Comparison of ENCODE assay signal across 9 mouse cellular contexts in the genomic region with DNA sequence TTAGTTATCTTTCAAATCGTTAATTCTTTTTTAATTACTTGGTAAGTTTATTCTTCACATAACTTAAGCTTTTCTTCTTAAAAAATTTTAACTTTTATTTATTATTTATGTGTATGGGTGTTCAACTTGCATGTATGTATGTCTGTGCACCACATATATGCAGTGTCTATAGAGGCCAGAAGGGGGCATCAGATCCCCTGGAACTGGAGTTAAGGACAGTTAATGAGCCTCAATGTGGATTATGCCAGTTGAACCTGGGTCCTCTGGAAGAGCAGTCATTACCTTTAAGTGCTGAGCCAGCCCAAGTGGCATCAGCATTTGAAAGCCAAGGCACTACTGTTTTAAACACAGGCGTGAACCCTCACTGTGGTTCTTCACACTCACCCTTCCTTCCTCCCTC.
DNase-seq lines count a peak whose midpoint lies in the region; ATAC-seq lines count a peak whose summit lies in the region.
"Had no signal": no experiment of that assay in that cellular context is flagged by ENCODE, and none has a peak within 500 bp of the region (broad histone marks: within the 10 kb centered on the region; RNA-seq: fewer than 3 reads in every experiment).

No protein-coding gene starts in this region.

- 9% methylated on average over 2 of the region's 2 CpGs for WGBS in hindbrain, embryonic 11.5 days
- WGBS in neural tube, embryonic 13.5 days = 4% methylated on average over 2 of the region's 2 CpGs

- no peak overlapping the region for H3K27ac ChIP-seq in hindbrain, embryonic 11.5 days (ENCODE audit: low read depth, low read length)
- H3K27ac ChIP-seq in neural tube, embryonic 13.5 days (replicated peaks) = no peak overlapping the region
- H3K27ac ChIP-seq: heart, embryonic 13.5 days had no signal

- H3K4me1 ChIP-seq in hindbrain, embryonic 11.5 days (replicated peaks; ENCODE audit: control insufficient read depth, insufficient read depth, low read length) = no peaks in the 10 kb centered on the region
- no peaks in the 10 kb centered on the region for H3K4me1 ChIP-seq in neural tube, embryonic 13.5 days (replicated peaks)
- H3K4me1 ChIP-seq: heart, embryonic 13.5 days had no signal

- H3K27me3 ChIP-seq in hindbrain, embryonic 11.5 days (ENCODE audit: control insufficient read depth, insufficient read depth, low read length) = no peaks in the 10 kb centered on the region
- H3K27me3 ChIP-seq in neural tube, embryonic 13.5 days = no peaks in the 10 kb centered on the region
- H3K27me3 ChIP-seq: heart, embryonic 13.5 days had no signal

- no peaks in the 10 kb centered on the region for H3K9me3 ChIP-seq in hindbrain, embryonic 11.5 days (ENCODE audit: control insufficient read depth, low read length)
- H3K9me3 ChIP-seq in neural tube, embryonic 13.5 days = no peaks in the 10 kb centered on the region
- H3K9me3 ChIP-seq: heart, embryonic 13.5 days had no signal

- peak; percentile 84 for ATAC-seq in hindbrain, embryonic 11.5 days (ENCODE audit: low FRiP score)
- peak; percentile 32; the same call in 1 of the 2 replicates for ATAC-seq in neural tube, embryonic 13.5 days (ENCODE audit: low read depth)

- H3K9ac ChIP-seq in hindbrain, embryonic 11.5 days (ENCODE audit: low read depth, low read length) = no peak overlapping the region
- no peak overlapping the region for H3K9ac ChIP-seq in neural tube, embryonic 13.5 days
- H3K9ac ChIP-seq: heart, embryonic 13.5 days had no signal

- no peak overlapping the region for H3K4me2 ChIP-seq in hindbrain, embryonic 11.5 days (replicated peaks; ENCODE audit: low read depth, low read length)
- no peak overlapping the region for H3K4me2 ChIP-seq in neural tube, embryonic 13.5 days
- H3K4me2 ChIP-seq: heart, embryonic 13.5 days had no signal

- H3K36me3 ChIP-seq in hindbrain, embryonic 11.5 days (ENCODE audit: control insufficient read depth, insufficient read depth, low read length) = no peaks in the 10 kb centered on the region
- no peaks in the 10 kb centered on the region for H3K36me3 ChIP-seq in neural tube, embryonic 13.5 days
- H3K36me3 ChIP-seq: heart, embryonic 13.5 days had no signal

- peak; percentile 9 to 62 for DNase-seq in adrenal gland, adult (ENCODE audit: inconsistent age in 2 of 2, low spot score in 1 of 2)
- no peak for DNase-seq in adrenal gland, postnatal 4 days (ENCODE audit: low spot score in 2 of 2)
- DNase-seq in 416B (ENCODE audit: low read depth) = peak; percentile 46
- peak; percentile 71 to 81 for DNase-seq in cerebellum, postnatal 14 days
- DNase-seq in hindbrain, embryonic 11.5 days (ENCODE audit: low spot score) = peak; percentile 67
- peak; percentile 35 to 59 for DNase-seq in layer of hippocampus, postnatal 10 days (ENCODE audit: low spot score in 2 of 2)
- no peak for DNase-seq in urinary bladder, postnatal 10 days (ENCODE audit: low spot score)

- no peak overlapping the region for H3K4me3 ChIP-seq in hindbrain, embryonic 11.5 days (ENCODE audit: low read depth, low read length)
- no peak overlapping the region for H3K4me3 ChIP-seq in neural tube, embryonic 13.5 days
- H3K4me3 ChIP-seq: heart, embryonic 13.5 days had no signal

Comparison
In these comparisons a context has a peak if more than half of its experiments do, and no peak if none do; other contexts are left out.
1. DNase-seq: peak in adrenal gland, adult (2 of 2), 416B (single experiment), cerebellum, postnatal 14 days (2 of 2), hindbrain, embryonic 11.5 days (single experiment) and layer of hippocampus, postnatal 10 days (2 of 2); none in adrenal gland, postnatal 4 days (0 of 2) and urinary bladder, postnatal 10 days (single experiment).